Mouse (Mus musculus): ENCODE measurements around the gene C8g. TPM values are rescaled to one million over a fixed set of nuclear protein-coding genes. Genes with fewer than 3 reads are reported as not detected.
A peak's percentile ranks its signal among the peaks of the same experiment; 100 is the strongest.

The C8g gene
- polyA plus RNA-seq, 1 experiment from 2014 or later = 5.5 TPM

DNA sequence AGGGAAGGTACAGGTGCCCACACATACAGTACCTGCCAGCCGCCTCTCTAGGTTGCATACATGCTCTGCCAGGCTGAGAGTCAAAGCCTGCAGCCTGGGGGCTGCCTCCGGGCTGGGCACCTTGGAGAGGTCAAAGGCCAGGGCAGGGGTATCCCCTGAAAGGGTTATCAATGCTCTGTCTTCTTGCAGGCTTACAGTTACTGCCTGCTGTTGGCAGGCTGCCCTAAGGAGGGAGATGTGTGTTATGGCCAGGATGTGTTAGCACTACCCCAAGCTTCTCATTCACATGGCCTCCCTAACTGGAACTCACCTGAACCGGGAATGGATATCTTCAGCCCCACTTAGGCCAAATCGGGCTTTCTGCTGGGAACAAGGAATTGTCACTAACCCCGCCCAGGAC, 41.4 kb downstream of the C8g start:
- peak; percentile 28 for DNase-seq (ENCODE audit: low spot score)
- Histone ChIP-seq H3K36me3 (replicated peaks; ENCODE audit: control insufficient read depth, insufficient read depth) (peaks cover 17% of the 10 kb centered on the region), H3K4me3 (replicated peaks; ENCODE audit: low read length) (peak overlapping the region; percentile 51), H3K4me1 (replicated peaks; ENCODE audit: control insufficient read depth, insufficient read depth, low read length) (peaks cover 20% of the 10 kb centered on the region), H3K9ac (peak overlapping the region; percentile 78), H3K27me3 (ENCODE audit: control insufficient read depth, insufficient read depth, low read length) (no peaks in the 10 kb centered on the region), H3K9me3 (ENCODE audit: control insufficient read depth, low read length) (no peaks in the 10 kb centered on the region), H3K4me2 (replicated peaks) (peak overlapping the region; percentile 81), H3K27ac (peak overlapping the region; percentile 93)
- peak; percentile 4 for ATAC-seq (ENCODE audit: low FRiP score)
- WGBS = 32% methylated on average over 5 of the region's 5 CpGs

- H3K4me2 ChIP-seq (replicated peaks) = peak overlapping the region; percentile 81; the same call in 1 of the 2 replicates
- no peak overlapping the region for H3K4me3 ChIP-seq (replicated peaks; ENCODE audit: low read length)
- no peaks in the 10 kb centered on the region for H3K27me3 ChIP-seq (ENCODE audit: control insufficient read depth, insufficient read depth, low read length)
- no peaks in the 10 kb centered on the region for H3K9me3 ChIP-seq (ENCODE audit: control insufficient read depth, low read length)
- H3K9ac ChIP-seq = no peak overlapping the region
- H3K27ac ChIP-seq = no peak overlapping the region
- DNase-seq (ENCODE audit: low spot score) = no peak
- ATAC-seq (ENCODE audit: low FRiP score) = no peak
- H3K4me1 ChIP-seq (replicated peaks; ENCODE audit: control insufficient read depth, insufficient read depth, low read length) = peaks cover 20% of the 10 kb centered on the region
- 77% methylated on average over 5 of the region's 5 CpGs for WGBS
- H3K36me3 ChIP-seq (replicated peaks; ENCODE audit: control insufficient read depth, insufficient read depth) = peaks cover 17% of the 10 kb centered on the region
Measured at GRCm38 (mm10) chr2:25458911-25459310, 42.6 kb downstream of the C8g start.

- Histone ChIP-seq H3K27me3 (ENCODE audit: control insufficient read depth, insufficient read depth, low read length) (no peaks in the 10 kb centered on the region), H3K9ac (no peak overlapping the region), H3K9me3 (ENCODE audit: control insufficient read depth, low read length) (no peaks in the 10 kb centered on the region), H3K4me1 (replicated peaks; ENCODE audit: control insufficient read depth, insufficient read depth, low read length) (peaks cover 20% of the 10 kb centered on the region), H3K4me2 (replicated peaks) (no peak overlapping the region), H3K27ac (no peak overlapping the region), H3K36me3 (replicated peaks; ENCODE audit: control insufficient read depth, insufficient read depth) (peaks cover 17% of the 10 kb centered on the region), H3K4me3 (replicated peaks; ENCODE audit: low read length) (no peak overlapping the region)
- DNase-seq (ENCODE audit: low spot score) (no peak), ATAC-seq (ENCODE audit: low FRiP score) (no peak)
- WGBS = 92% methylated on average over 9 of the region's 9 CpGs
Measured at GRCm38 (mm10) chr2:25457022-25457896, 44.3 kb downstream of the C8g start.

- H3K27me3 ChIP-seq (ENCODE audit: control insufficient read depth, insufficient read depth, low read length) = no peaks in the 10 kb centered on the region
- no peaks in the 10 kb centered on the region for H3K9me3 ChIP-seq (ENCODE audit: control insufficient read depth, low read length)
- WGBS = 74% methylated on average over 14 of the region's 14 CpGs
- no peak for ATAC-seq (ENCODE audit: low FRiP score)
- no peak within 1 kb of the TSS for H3K4me3 ChIP-seq (replicated peaks; ENCODE audit: low read length)
- DNase-seq (ENCODE audit: low spot score) = no peak
- no peak within 1 kb of the TSS for H3K4me2 ChIP-seq (replicated peaks)
- H3K27ac ChIP-seq = no peak within 1 kb of the TSS
- H3K9ac ChIP-seq = no peak within 1 kb of the TSS
- H3K4me1 ChIP-seq (replicated peaks; ENCODE audit: control insufficient read depth, insufficient read depth, low read length) = peaks cover 16% of the 10 kb centered on the region
- H3K36me3 ChIP-seq (replicated peaks; ENCODE audit: control insufficient read depth, insufficient read depth) = peaks cover 17% of the 10 kb centered on the region
Measured at GRCm38 (mm10) chr2:25456205-25456953, 45.1 kb downstream of the C8g start, which contains the start of gene Clic3. Gene Clic3 (plus strand): TSS chr2:25456838.

- H3K27ac ChIP-seq = no peak overlapping the region
- H3K4me2 ChIP-seq (replicated peaks) = no peak overlapping the region
- H3K4me1 ChIP-seq (replicated peaks; ENCODE audit: control insufficient read depth, insufficient read depth, low read length) = no peaks in the 10 kb centered on the region
- no peaks in the 10 kb centered on the region for H3K9me3 ChIP-seq (ENCODE audit: control insufficient read depth, low read length)
- H3K9ac ChIP-seq = no peak overlapping the region
- no peak overlapping the region for H3K4me3 ChIP-seq (replicated peaks; ENCODE audit: low read length)
- 55% methylated on average over 1 of the region's 1 CpGs for WGBS
- no peak for ATAC-seq (ENCODE audit: low FRiP score)
- no peak for DNase-seq (ENCODE audit: low spot score)
- peaks cover 24% of the 10 kb centered on the region for H3K36me3 ChIP-seq (replicated peaks; ENCODE audit: control insufficient read depth, insufficient read depth)
- no peaks in the 10 kb centered on the region for H3K27me3 ChIP-seq (ENCODE audit: control insufficient read depth, insufficient read depth, low read length)
Measured at GRCm38 (mm10) chr2:25452951-25453350, 48.6 kb downstream of the C8g start.

GRCm38 (mm10) chr2:25450853-25451647, 50.5 kb downstream of the C8g start:
- no peak overlapping the region for H3K9ac ChIP-seq
- DNase-seq (ENCODE audit: low spot score) (no peak), ATAC-seq (ENCODE audit: low FRiP score) (no peak)
- H3K4me3 ChIP-seq (replicated peaks; ENCODE audit: low read length) = no peak overlapping the region
- H3K27ac ChIP-seq = no peak overlapping the region
- 90% methylated on average over 8 of the region's 8 CpGs for WGBS
- H3K36me3 ChIP-seq (replicated peaks; ENCODE audit: control insufficient read depth, insufficient read depth) = peaks cover 40% of the 10 kb centered on the region
- no peaks in the 10 kb centered on the region for H3K27me3 ChIP-seq (ENCODE audit: control insufficient read depth, insufficient read depth, low read length)
- H3K9me3 ChIP-seq (ENCODE audit: control insufficient read depth, low read length) = no peaks in the 10 kb centered on the region
- no peaks in the 10 kb centered on the region for H3K4me1 ChIP-seq (replicated peaks; ENCODE audit: control insufficient read depth, insufficient read depth, low read length)
- no peak overlapping the region for H3K4me2 ChIP-seq (replicated peaks)

Other genes starting within 250 kb of the C8g start
- gene Tmem203, start 246.3 kb downstream of the C8g start, polyA plus RNA-seq (2014; fragmentation: Nextera tagmentation; extraction: Ambion mirVana) = 9.8 and 12.5 TPM in 2 replicates
- 13.4 and 14.7 TPM in 2 replicates for gene Tprn, start 239.1 kb downstream of the C8g start, polyA plus RNA-seq (2014; fragmentation: Nextera tagmentation; extraction: Ambion mirVana)
- gene Ssna1, start 229.3 kb downstream of the C8g start, polyA plus RNA-seq (2014; fragmentation: Nextera tagmentation; extraction: Ambion mirVana) = 175 and 190 TPM in 2 replicates
- gene Anapc2, start 229.2 kb downstream of the C8g start, polyA plus RNA-seq (2014; fragmentation: Nextera tagmentation; extraction: Ambion mirVana) = 113 and 114 TPM in 2 replicates
- not detected in 2 replicates for gene Tmem210, start 213.6 kb downstream of the C8g start, polyA plus RNA-seq (2014; fragmentation: Nextera tagmentation; extraction: Ambion mirVana)
- gene Lrrc26, start 211.8 kb downstream of the C8g start, polyA plus RNA-seq (2014; fragmentation: Nextera tagmentation; extraction: Ambion mirVana) = not detected in 2 replicates
- 57.2 and 68.4 TPM in 2 replicates for gene Grin1, start 182.5 kb downstream of the C8g start, polyA plus RNA-seq (2014; fragmentation: Nextera tagmentation; extraction: Ambion mirVana)
- gene Man1b1, start 169.4 kb downstream of the C8g start, polyA plus RNA-seq (2014; fragmentation: Nextera tagmentation; extraction: Ambion mirVana) = 51.6 and 66.0 TPM in 2 replicates
- 21.5 and 24.7 TPM in 2 replicates for gene Dpp7, start 145.4 kb downstream of the C8g start, polyA plus RNA-seq (2014; fragmentation: Nextera tagmentation; extraction: Ambion mirVana)
- 6.3 and 6.8 TPM in 2 replicates for gene Uap1l1, start 136.0 kb downstream of the C8g start, polyA plus RNA-seq (2014; fragmentation: Nextera tagmentation; extraction: Ambion mirVana)
- gene Sapcd2, start 129.4 kb downstream of the C8g start, polyA plus RNA-seq (2014; fragmentation: Nextera tagmentation; extraction: Ambion mirVana) = 10.0 and 10.8 TPM in 2 replicates
- gene Entpd2, start 105.8 kb downstream of the C8g start, polyA plus RNA-seq (2014; fragmentation: Nextera tagmentation; extraction: Ambion mirVana) = 2.6 and 3.3 TPM in 2 replicates
- gene Npdc1, start 102.4 kb downstream of the C8g start, polyA plus RNA-seq (2014; fragmentation: Nextera tagmentation; extraction: Ambion mirVana) = 365 and 378 TPM in 2 replicates
- gene Fut7, start 78.5 kb downstream of the C8g start, polyA plus RNA-seq (2014; fragmentation: Nextera tagmentation; extraction: Ambion mirVana) = 0.37 TPM in 1 of 2 replicates, not detected in the other
- 15.6 and 17.3 TPM in 2 replicates for gene Abca2, start 73.0 kb downstream of the C8g start, polyA plus RNA-seq (2014; fragmentation: Nextera tagmentation; extraction: Ambion mirVana)
- 2.2 and 2.6 TPM in 2 replicates for gene Clic3, start 44.9 kb downstream of the C8g start, polyA plus RNA-seq (2014; fragmentation: Nextera tagmentation; extraction: Ambion mirVana)
- gene Paxx, start 40.6 kb downstream of the C8g start, polyA plus RNA-seq (2014; fragmentation: Nextera tagmentation; extraction: Ambion mirVana) = 93.1 and 109 TPM in 2 replicates
- gene Ptgds, start 31.7 kb downstream of the C8g start, polyA plus RNA-seq (2014; fragmentation: Nextera tagmentation; extraction: Ambion mirVana) = 230 and 390 TPM in 2 replicates
- not detected in 2 replicates for gene Lcn12, start 7.8 kb downstream of the C8g start, polyA plus RNA-seq (2014; fragmentation: Nextera tagmentation; extraction: Ambion mirVana)
- gene Fbxw5, start 969 bp downstream of the C8g start, polyA plus RNA-seq (2014; fragmentation: Nextera tagmentation; extraction: Ambion mirVana) = 116 and 118 TPM in 2 replicates
- 15.6 and 16.3 TPM in 2 replicates for gene Traf2, start 45.2 kb upstream of the C8g start, polyA plus RNA-seq (2014; fragmentation: Nextera tagmentation; extraction: Ambion mirVana)
- gene Edf1, start 56.1 kb upstream of the C8g start, polyA plus RNA-seq (2014; fragmentation: Nextera tagmentation; extraction: Ambion mirVana) = 353 and 366 TPM in 2 replicates
- 1.3 and 1.7 TPM in 2 replicates for gene Mamdc4, start 73.1 kb upstream of the C8g start, polyA plus RNA-seq (2014; fragmentation: Nextera tagmentation; extraction: Ambion mirVana)
- gene Phpt1, start 73.5 kb upstream of the C8g start, polyA plus RNA-seq (2014; fragmentation: Nextera tagmentation; extraction: Ambion mirVana) = 171 and 187 TPM in 2 replicates
- gene Ajm1, start 80.0 kb upstream of the C8g start, polyA plus RNA-seq (2014; fragmentation: Nextera tagmentation; extraction: Ambion mirVana) = 10.8 and 12.7 TPM in 2 replicates
- gene Rabl6, start 106.8 kb upstream of the C8g start, polyA plus RNA-seq (2014; fragmentation: Nextera tagmentation; extraction: Ambion mirVana) = 59.0 and 61.6 TPM in 2 replicates
- gene Ccdc183, start 116.0 kb upstream of the C8g start, polyA plus RNA-seq (2014; fragmentation: Nextera tagmentation; extraction: Ambion mirVana) = 0.26 and 0.44 TPM in 2 replicates
- 52.5 and 53.5 TPM in 2 replicates for gene Tmem141, start 120.3 kb upstream of the C8g start, polyA plus RNA-seq (2014; fragmentation: Nextera tagmentation; extraction: Ambion mirVana)
- 3.9 and 4.0 TPM in 2 replicates for gene Fcna, start 126.3 kb upstream of the C8g start, polyA plus RNA-seq (2014; fragmentation: Nextera tagmentation; extraction: Ambion mirVana)
- gene Lcn8, start 151.4 kb upstream of the C8g start, polyA plus RNA-seq (2014; fragmentation: Nextera tagmentation; extraction: Ambion mirVana) = not detected in 2 replicates
- not detected in 2 replicates for gene Lcn5, start 156.2 kb upstream of the C8g start, polyA plus RNA-seq (2014; fragmentation: Nextera tagmentation; extraction: Ambion mirVana)
- not detected in 2 replicates for gene Lcn6, start 175.1 kb upstream of the C8g start, polyA plus RNA-seq (2014; fragmentation: Nextera tagmentation; extraction: Ambion mirVana)
- not detected in 2 replicates for gene Lcn10, start 181.0 kb upstream of the C8g start, polyA plus RNA-seq (2014; fragmentation: Nextera tagmentation; extraction: Ambion mirVana)
- gene Obp2a, start 198.3 kb upstream of the C8g start, polyA plus RNA-seq (2014; fragmentation: Nextera tagmentation; extraction: Ambion mirVana) = not detected in 2 replicates
- 145 and 153 TPM in 2 replicates for gene Bmyc, start 205.0 kb upstream of the C8g start, polyA plus RNA-seq (2014; fragmentation: Nextera tagmentation; extraction: Ambion mirVana)
- gene Obp2b, start 235.3 kb upstream of the C8g start, polyA plus RNA-seq (2014; fragmentation: Nextera tagmentation; extraction: Ambion mirVana) = not detected in 2 replicates

Measured in hindbrain, embryonic 14.5 days (tissue).